Mouse (Mus musculus) liver, embryonic 14.5 days (tissue): Measurements from ENCODE around the gene BC017158. TPM values are rescaled to one million over a fixed set of nuclear protein-coding genes. Genes with fewer than 3 reads are reported as not detected.
A peak's percentile ranks its signal among the peaks of the same experiment; 100 is the strongest.

Source experiments
- ATAC-seq: fragments of 200-750 bp; cut with Nextera tagmentation; 2 replicates; pipeline ENCODE4 v1.8.0; 2017; ENCODE audit warnings: moderate number of reproducible peaks, mild to moderate bottlenecking, moderate library complexity; ENCODE audit not compliant: insufficient read depth
- DNase-seq, 3 experiments: peaks; one replicate each; pipeline ENCODE4 v3.0.0-alpha.2; 2012 to 2013; ENCODE audit warnings: low read depth in 3 of 3, low spot score in 3 of 3
- H3K27ac ChIP-seq: fragments of 300-500 bp; sonication (generic); 2 replicates; pipeline ENCODE4 v1.5.1; 2014; ENCODE audit warnings: moderate library complexity, mild to moderate bottlenecking, control low read depth, inconsistent platforms
- H3K27me3 ChIP-seq: fragments of 300-500 bp; sonication (generic); 2 replicates; pipeline ENCODE4 v1.6.1; 2014; ENCODE audit warnings: mild to moderate bottlenecking, low read length, moderate library complexity; ENCODE audit not compliant: control insufficient read depth, insufficient read depth
- H3K36me3 ChIP-seq: fragments of 300-500 bp; sonication (generic); replicated peaks from 2 replicates; pipeline ENCODE4 v1.6.1; 2014; ENCODE audit warnings: low read depth; ENCODE audit not compliant: control insufficient read depth, insufficient read depth
- H3K4me1 ChIP-seq, 2 experiments: fragments of 200-500 bp in 1 of 2; fragments of 300-500 bp in 1 of 2; sonication (generic) in 1 of 2; replicated peaks; 2 replicates each; pipeline ENCODE4 v1.6.1; 2012 to 2014; ENCODE audit warnings: antibody characterized with exemption in 1 of 2, inconsistent platforms in 1 of 2, low read length in 1 of 2; ENCODE audit not compliant: control insufficient read depth in 2 of 2, insufficient read depth in 2 of 2
- H3K4me2 ChIP-seq: fragments of 300-500 bp; sonication (generic); 2 replicates; pipeline ENCODE4 v1.6.1; 2014; ENCODE audit warnings: low read depth, mild to moderate bottlenecking, control low read depth, moderate library complexity
- H3K4me3 ChIP-seq, 2 experiments: fragments of 200-500 bp in 1 of 2; fragments of 300-500 bp in 1 of 2; sonication (generic) in 1 of 2; 2 replicates each; pipeline ENCODE4 v1.5.1; 2012 to 2014; ENCODE audit warnings: low read depth in 2 of 2, low read length in 2 of 2, mild to moderate bottlenecking in 2 of 2, control low read depth in 1 of 2, inconsistent platforms in 1 of 2, moderate library complexity in 1 of 2; ENCODE audit not compliant: insufficient read depth in 1 of 2
- H3K9ac ChIP-seq: fragments of 300-500 bp; sonication (generic); replicated peaks from 2 replicates; pipeline ENCODE4 v1.6.1; 2014; ENCODE audit warnings: mild to moderate bottlenecking, control low read depth, moderate library complexity
- H3K9me3 ChIP-seq: fragments of 300-500 bp; sonication (generic); 2 replicates; pipeline ENCODE4 v1.6.1; 2016; ENCODE audit warnings: low read length, mixed read lengths; ENCODE audit not compliant: control insufficient read depth
- CTCF ChIP-seq: IDR thresholded peaks from 2 replicates; pipeline ENCODE4 v1.5.1; 2016; ENCODE audit warnings: antibody characterized with exemption, low read depth, control low read depth
- EP300 ChIP-seq: IDR thresholded peaks from 2 replicates; pipeline ENCODE4 v1.6.1; 2016; ENCODE audit warnings: antibody characterized with exemption, low read depth
- WGBS: fragments of 180-500 bp; shearing (Covaris S2); extraction: QIAGEN DNeasy Blood & Tissue Kit; methylation state at CpG from one replicate; pipeline ENCODE4 v1.1.7; 2014; ENCODE audit not compliant: insufficient replicate concordance; 5-methylcytosine and 5-hydroxymethylcytosine counted together
- polyA plus RNA-seq, 2 experiments: library from polyadenylated mRNA; depleted of rRNA in 1 of 2; stranded (reverse) in 1 of 2; unstranded in 1 of 2; fragments of >200 nt; fragmentation: Nextera tagmentation in 1 of 2; extraction: Ambion mirVana in 1 of 2; gene quantifications; 2 replicates each; pipeline versions ENCODE4 v1.2.1 to v1.2.3; 2012 to 2014

BC017158 gene
- polyA plus RNA-seq, 2 experiments: 16.9 to 23.9 TPM

DNA sequence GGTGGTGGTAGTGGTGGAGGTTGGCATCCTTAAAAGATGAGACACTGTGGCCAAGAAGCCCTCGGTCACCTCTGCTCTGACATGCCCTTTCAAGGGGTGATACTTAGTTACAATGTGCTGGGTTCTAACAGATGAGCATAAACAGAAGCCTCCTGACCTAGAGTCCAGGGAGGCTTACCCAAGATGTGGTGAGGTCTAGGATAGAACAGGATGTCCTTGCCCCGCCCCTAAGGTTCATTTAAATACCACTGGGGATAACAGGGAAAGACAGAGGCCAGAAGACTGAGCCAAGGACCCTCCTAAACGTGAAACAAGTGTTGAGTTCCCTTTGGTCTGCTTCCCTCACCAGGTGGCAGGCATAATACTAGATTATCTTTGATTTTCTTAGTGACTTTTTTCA is 1.5 kb downstream of the BC017158 start:
- H3K27me3 ChIP-seq: no peaks in the 10 kb centered on the region
- H3K9me3 ChIP-seq: no peaks in the 10 kb centered on the region
- H3K4me2 ChIP-seq: peak overlapping the region; percentile 87
- peak overlapping the region; percentile 90 for H3K27ac ChIP-seq
- H3K36me3 ChIP-seq: peaks cover 11% of the 10 kb centered on the region
- WGBS: 45% methylated on average over 3 of the region's 3 CpGs
- peak overlapping the region; percentile 93 to 97 for H3K4me3 ChIP-seq
- 0 out of 2 replicates have a peak, but pooled peaks have one; percentile 14 for ATAC-seq
- no peak for DNase-seq
- H3K9ac ChIP-seq: peak overlapping the region; percentile 84
- TF ChIP-seq EP300: no peak
- no peak for TF ChIP-seq CTCF
- peaks cover 62 to 64% of the 10 kb centered on the region in 2 experiments for H3K4me1 ChIP-seq

GRCm38 (mm10) chr7:128294785-128295184 is 3.2 kb downstream of the BC017158 start:
- H3K27me3 ChIP-seq: no peaks in the 10 kb centered on the region
- peaks cover 25% of the 10 kb centered on the region for H3K36me3 ChIP-seq
- WGBS: 49% methylated on average over 10 of the region's 10 CpGs
- ATAC-seq: peak; percentile 22; the same call in 1 of the 2 replicates
- H3K9ac ChIP-seq: peak overlapping the region; percentile 2
- no peak for TF ChIP-seq CTCF
- TF ChIP-seq EP300: no peak
- H3K4me3 ChIP-seq: no peak overlapping the region
- H3K4me2 ChIP-seq: peak overlapping the region; percentile 57
- H3K4me1 ChIP-seq: peaks cover 59 to 61% of the 10 kb centered on the region in 2 experiments
- H3K27ac ChIP-seq: peak overlapping the region; percentile 55
- H3K9me3 ChIP-seq: no peaks in the 10 kb centered on the region
- DNase-seq: peak in 1 of 3 experiments; percentile 42

GRCm38 (mm10) chr7:128288923-128289544 is 8.9 kb downstream of the BC017158 start:
- 16% methylated on average over 9 of the region's 9 CpGs for WGBS
- Histone ChIP-seq H3K4me3 (peak overlapping the region; percentile 60 to 63), H3K9ac (peak overlapping the region; percentile 86), H3K27me3 (no peaks in the 10 kb centered on the region), H3K27ac (peak overlapping the region; percentile 98), H3K4me2 (peak overlapping the region; percentile 94), H3K9me3 (no peaks in the 10 kb centered on the region), H3K36me3 (peaks cover 51% of the 10 kb centered on the region), H3K4me1 (peaks cover 48 to 58% of the 10 kb centered on the region in 2 experiments)
- TF ChIP-seq CTCF (peak; percentile 76), EP300 (peak; percentile 93)
- DNase-seq: peak; percentile 89 to 91 (median 90)
- ATAC-seq: peak; percentile 98

GRCm38 (mm10) chr7:128285060-128285459 is 12.9 kb downstream of the BC017158 start:
- no peaks in the 10 kb centered on the region for H3K27me3 ChIP-seq
- TF ChIP-seq EP300 (no peak), CTCF (no peak)
- peaks cover 23 to 43% of the 10 kb centered on the region in 2 experiments for H3K4me1 ChIP-seq
- 89% methylated on average over 8 of the region's 8 CpGs for WGBS
- peaks cover 44% of the 10 kb centered on the region for H3K36me3 ChIP-seq
- H3K4me2 ChIP-seq: no peak overlapping the region
- DNase-seq: no peak
- no peak overlapping the region for H3K9ac ChIP-seq
- no peak overlapping the region; the same call in 1 of the 2 replicates for H3K27ac ChIP-seq
- no peak for ATAC-seq
- H3K9me3 ChIP-seq: no peaks in the 10 kb centered on the region
- H3K4me3 ChIP-seq: no peak overlapping the region

GRCm38 (mm10) chr7:128284047-128284446 is 13.9 kb downstream of the BC017158 start:
- Histone ChIP-seq H3K4me3 (no peak overlapping the region), H3K9me3 (no peaks in the 10 kb centered on the region), H3K27ac (no peak overlapping the region), H3K4me2 (no peak overlapping the region), H3K9ac (no peak overlapping the region), H3K36me3 (peaks cover 52% of the 10 kb centered on the region), H3K4me1 (peaks cover 14 to 35% of the 10 kb centered on the region in 2 experiments), H3K27me3 (no peaks in the 10 kb centered on the region)
- no peak for DNase-seq
- ATAC-seq: no peak
- TF ChIP-seq CTCF (no peak), EP300 (no peak)
- WGBS: 77% methylated on average over 5 of the region's 5 CpGs
